Mouse (Mus musculus): ENCODE results near the gene Cacnb4. TPM values are rescaled to one million over a fixed set of nuclear protein-coding genes. Genes with fewer than 3 reads are reported as not detected.

The Cacnb4 gene
- polyA plus RNA-seq, 1 experiment from 2014 or later: 1.6 TPM

GRCm38 (mm10) chr2:52602228-52602627 is 74.4 kb downstream of the Cacnb4 start:
- H3K4me3 ChIP-seq: no peak overlapping the region
- H3K36me3 ChIP-seq: no peaks in the 10 kb centered on the region
- ATAC-seq (ENCODE audit: insufficient number of reproducible peaks, low FRiP score, low TSS enrichment, low read depth): no peak
- no peaks in the 10 kb centered on the region for H3K27me3 ChIP-seq
- WGBS: 59% methylated on average over 2 of the region's 2 CpGs
- no peak overlapping the region for H3K4me2 ChIP-seq
- no peak overlapping the region for H3K9ac ChIP-seq
- peaks cover 5% of the 10 kb centered on the region; the same call in 1 of the 2 replicates for H3K4me1 ChIP-seq
- no peak overlapping the region for H3K27ac ChIP-seq
- H3K9me3 ChIP-seq: no peaks in the 10 kb centered on the region

GRCm38 (mm10) chr2:52597511-52597910 is 79.1 kb downstream of the Cacnb4 start:
- H3K27me3 ChIP-seq: no peaks in the 10 kb centered on the region
- peaks cover 8% of the 10 kb centered on the region; the same call in 1 of the 2 replicates for H3K4me1 ChIP-seq
- ATAC-seq (ENCODE audit: insufficient number of reproducible peaks, low FRiP score, low TSS enrichment, low read depth): no peak
- H3K4me2 ChIP-seq: no peak overlapping the region
- no peaks in the 10 kb centered on the region for H3K9me3 ChIP-seq
- no peaks in the 10 kb centered on the region for H3K36me3 ChIP-seq
- no peak overlapping the region for H3K9ac ChIP-seq
- H3K4me3 ChIP-seq: no peak overlapping the region
- no peak overlapping the region for H3K27ac ChIP-seq

GRCm38 (mm10) chr2:52593814-52594213 is 82.8 kb downstream of the Cacnb4 start:
- Histone ChIP-seq H3K4me1 (peaks cover 13% of the 10 kb centered on the region), H3K4me3 (no peak overlapping the region), H3K36me3 (no peaks in the 10 kb centered on the region), H3K9me3 (no peaks in the 10 kb centered on the region), H3K9ac (no peak overlapping the region), H3K27me3 (no peaks in the 10 kb centered on the region), H3K4me2 (no peak overlapping the region), H3K27ac (no peak overlapping the region)
- no peak for ATAC-seq (ENCODE audit: insufficient number of reproducible peaks, low FRiP score, low TSS enrichment, low read depth)
- WGBS: 66% methylated on average over 8 of the region's 8 CpGs

GRCm38 (mm10) chr2:52593260-52593659 is 83.4 kb downstream of the Cacnb4 start:
- no peak overlapping the region for H3K4me3 ChIP-seq
- no peaks in the 10 kb centered on the region for H3K9me3 ChIP-seq
- peaks cover 13% of the 10 kb centered on the region for H3K4me1 ChIP-seq
- no peak for ATAC-seq (ENCODE audit: insufficient number of reproducible peaks, low FRiP score, low TSS enrichment, low read depth)
- no peak overlapping the region for H3K9ac ChIP-seq
- no peaks in the 10 kb centered on the region for H3K36me3 ChIP-seq
- H3K27me3 ChIP-seq: no peaks in the 10 kb centered on the region
- no peak overlapping the region for H3K4me2 ChIP-seq
- WGBS: 38% methylated on average over 5 of the region's 5 CpGs
- H3K27ac ChIP-seq: no peak overlapping the region

GRCm38 (mm10) chr2:52590970-52591347 is 85.7 kb downstream of the Cacnb4 start:
- H3K4me3 ChIP-seq: no peak overlapping the region
- H3K9ac ChIP-seq: no peak overlapping the region
- H3K27ac ChIP-seq: no peak overlapping the region
- H3K4me2 ChIP-seq: peak overlapping the region; percentile 10; the same call in 1 of the 2 replicates
- peak; percentile 32; the same call in 1 of the 2 replicates for ATAC-seq (ENCODE audit: insufficient number of reproducible peaks, low FRiP score, low TSS enrichment, low read depth)
- no peaks in the 10 kb centered on the region for H3K27me3 ChIP-seq
- H3K36me3 ChIP-seq: no peaks in the 10 kb centered on the region
- WGBS: under 1% methylated on average over 5 of the region's 5 CpGs
- H3K4me1 ChIP-seq: peaks cover 13% of the 10 kb centered on the region
- H3K9me3 ChIP-seq: no peaks in the 10 kb centered on the region

- Histone ChIP-seq H3K9me3 (no peaks in the 10 kb centered on the region), H3K4me3 (no peak overlapping the region)
Observed at GRCm38 (mm10) chr2:52590340-52590969, 86.2 kb downstream of the Cacnb4 start.

GRCm38 (mm10) chr2:52589514-52589913 is 87.1 kb downstream of the Cacnb4 start:
- Histone ChIP-seq H3K4me2 (no peak overlapping the region), H3K27me3 (no peaks in the 10 kb centered on the region), H3K4me3 (no peak overlapping the region), H3K9me3 (no peaks in the 10 kb centered on the region), H3K36me3 (no peaks in the 10 kb centered on the region), H3K4me1 (peaks cover 13% of the 10 kb centered on the region), H3K9ac (no peak overlapping the region), H3K27ac (no peak overlapping the region)
- no peak for ATAC-seq (ENCODE audit: insufficient number of reproducible peaks, low FRiP score, low TSS enrichment, low read depth)
- WGBS: 95% methylated on average over 4 of the region's 4 CpGs

More at GRCm38 (mm10) chr2:52590340-52590969, 86.2 kb downstream of the Cacnb4 start:
- Histone ChIP-seq H3K4me2 (peak overlapping the region; percentile 10; the same call in 1 of the 2 replicates), H3K4me1 (peaks cover 13% of the 10 kb centered on the region), H3K9ac (no peak overlapping the region), H3K27me3 (no peaks in the 10 kb centered on the region), H3K36me3 (no peaks in the 10 kb centered on the region), H3K27ac (no peak overlapping the region)
- 52% methylated on average over 7 of the region's 7 CpGs for WGBS
- no peak for ATAC-seq (ENCODE audit: insufficient number of reproducible peaks, low FRiP score, low TSS enrichment, low read depth)

GRCm38 (mm10) chr2:52585384-52585783 is 91.2 kb downstream of the Cacnb4 start:
- Histone ChIP-seq H3K27me3 (no peaks in the 10 kb centered on the region), H3K9me3 (no peaks in the 10 kb centered on the region), H3K9ac (no peak overlapping the region), H3K4me2 (no peak overlapping the region), H3K36me3 (no peaks in the 10 kb centered on the region), H3K4me3 (no peak overlapping the region), H3K27ac (no peak overlapping the region), H3K4me1 (peaks cover 4% of the 10 kb centered on the region)
- no peak for ATAC-seq (ENCODE audit: insufficient number of reproducible peaks, low FRiP score, low TSS enrichment, low read depth)
- WGBS: 90% methylated on average over 4 of the region's 4 CpGs

- H3K36me3 ChIP-seq: no peaks in the 10 kb centered on the region
- no peak overlapping the region for H3K4me2 ChIP-seq
- no peaks in the 10 kb centered on the region for H3K9me3 ChIP-seq
- peaks cover 9% of the 10 kb centered on the region; the same call in 1 of the 2 replicates for H3K4me1 ChIP-seq
- H3K27me3 ChIP-seq: no peaks in the 10 kb centered on the region
- no peak overlapping the region for H3K4me3 ChIP-seq
- H3K9ac ChIP-seq: no peak overlapping the region
- 82% methylated on average over 11 of the region's 11 CpGs for WGBS
- no peak overlapping the region for H3K27ac ChIP-seq
- ATAC-seq (ENCODE audit: insufficient number of reproducible peaks, low FRiP score, low TSS enrichment, low read depth): no peak
Observed at GRCm38 (mm10) chr2:52581132-52581781, 95.4 kb downstream of the Cacnb4 start.

- no peak overlapping the region for H3K4me3 ChIP-seq
- no peaks in the 10 kb centered on the region for H3K27me3 ChIP-seq
- H3K4me1 ChIP-seq: peaks cover 9% of the 10 kb centered on the region; the same call in 1 of the 2 replicates
- H3K9me3 ChIP-seq: no peaks in the 10 kb centered on the region
- no peak overlapping the region for H3K4me2 ChIP-seq
- 50% methylated on average over 5 of the region's 5 CpGs for WGBS
- H3K36me3 ChIP-seq: no peaks in the 10 kb centered on the region
- no peak overlapping the region for H3K9ac ChIP-seq
- ATAC-seq (ENCODE audit: insufficient number of reproducible peaks, low FRiP score, low TSS enrichment, low read depth): 0 out of 2 replicates have a peak, but pooled peaks have one; percentile 45
- peak overlapping the region; percentile 28; the same call in 1 of the 2 replicates for H3K27ac ChIP-seq
Observed at GRCm38 (mm10) chr2:52580697-52581096, 95.9 kb downstream of the Cacnb4 start.

- Histone ChIP-seq H3K36me3 (no peaks in the 10 kb centered on the region), H3K4me3 (no peak overlapping the region), H3K4me1 (peaks cover 9% of the 10 kb centered on the region; the same call in 1 of the 2 replicates), H3K9ac (no peak overlapping the region), H3K27me3 (no peaks in the 10 kb centered on the region), H3K9me3 (no peaks in the 10 kb centered on the region), H3K27ac (no peak overlapping the region), H3K4me2 (no peak overlapping the region)
- no peak for ATAC-seq (ENCODE audit: insufficient number of reproducible peaks, low FRiP score, low TSS enrichment, low read depth)
- WGBS: 40% methylated on average over 3 of the region's 3 CpGs
Observed at GRCm38 (mm10) chr2:52578846-52579245, 97.8 kb downstream of the Cacnb4 start.

- no peaks in the 10 kb centered on the region for H3K27me3 ChIP-seq
- no peak for ATAC-seq (ENCODE audit: insufficient number of reproducible peaks, low FRiP score, low TSS enrichment, low read depth)
- no peak overlapping the region for H3K4me3 ChIP-seq
- H3K9ac ChIP-seq: no peak overlapping the region
- no peak overlapping the region for H3K27ac ChIP-seq
- 82% methylated on average over 4 of the region's 4 CpGs for WGBS
- H3K4me1 ChIP-seq: peaks cover 9% of the 10 kb centered on the region; the same call in 1 of the 2 replicates
- H3K9me3 ChIP-seq: no peaks in the 10 kb centered on the region
- no peaks in the 10 kb centered on the region for H3K36me3 ChIP-seq
- no peak overlapping the region for H3K4me2 ChIP-seq
Observed at GRCm38 (mm10) chr2:52577700-52578099, 98.9 kb downstream of the Cacnb4 start.
